Mouse (Mus musculus): ENCODE measurements around the gene Sdc1. TPM values are rescaled to one million over a fixed set of nuclear protein-coding genes. Genes with fewer than 3 reads are reported as not detected.

Gene Sdc1
- total RNA-seq, 2 experiments from 2014 or later: 16.9 to 20.6 TPM

- intact Hi-C loops (cut with DNase I): no loop called here
Observed at GRCm38 (mm10) chr12:8817467-8818232, 46.5 kb downstream of the Sdc1 start.

GRCm38 (mm10) chr12:8818233-8818672 is 47.1 kb downstream of the Sdc1 start:
- no peak for DNase-seq
- intact Hi-C loops (cut with DNase I): no loop called here

More at GRCm38 (mm10) chr12:8817467-8818232, 46.5 kb downstream of the Sdc1 start:
- peak; percentile 68 for DNase-seq

- intact Hi-C loops (cut with DNase I): no loop called here
- DNase-seq: no peak
Observed at GRCm38 (mm10) chr12:8824995-8825703, 54.0 kb downstream of the Sdc1 start.

DNA sequence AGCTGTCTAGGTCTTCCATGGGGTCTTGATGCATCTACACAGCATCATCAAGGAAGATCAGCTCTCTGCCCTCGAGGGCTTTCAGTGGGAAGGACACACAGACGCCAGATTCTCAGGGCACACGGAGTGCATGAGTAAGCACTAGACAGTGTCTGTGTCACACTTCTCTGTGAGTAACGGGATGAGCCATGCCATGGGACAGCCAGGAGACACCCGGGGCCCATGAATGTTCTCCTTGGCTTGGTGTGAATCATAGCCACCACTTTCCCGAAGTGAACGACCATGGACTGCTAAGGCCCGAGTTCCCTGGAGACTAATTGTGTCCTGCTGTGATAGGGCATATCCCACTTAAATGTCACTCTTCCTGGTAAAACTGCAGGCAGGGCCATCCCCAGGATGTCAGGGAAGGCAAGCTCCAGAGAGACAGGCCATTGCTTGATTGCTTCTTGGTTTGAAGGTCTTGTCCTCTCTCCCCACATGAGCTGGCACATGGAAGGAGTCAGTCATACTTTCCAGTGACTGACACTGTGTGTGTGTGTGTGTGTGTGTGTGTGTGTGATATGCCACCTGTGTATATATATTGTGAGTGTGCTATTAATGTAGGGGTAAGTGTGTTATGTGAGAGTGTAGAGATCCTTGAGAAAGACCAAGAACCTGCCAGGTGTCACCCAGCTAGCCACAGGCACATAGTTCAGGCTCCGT is 56.0 kb downstream of the Sdc1 start:
- no peak for DNase-seq
- intact Hi-C loops (cut with DNase I): no loop called here

GRCm38 (mm10) chr12:8829032-8829660 is 58.0 kb downstream of the Sdc1 start:
- intact Hi-C loops (cut with DNase I): no loop called here
- no peak for DNase-seq

- intact Hi-C loops (cut with DNase I): no loop called here
- DNase-seq: no peak
Observed at GRCm38 (mm10) chr12:8829661-8830040, 58.5 kb downstream of the Sdc1 start.

- intact Hi-C loops (cut with DNase I): no loop called here
- DNase-seq: peak; percentile 33
Observed at GRCm38 (mm10) chr12:8830967-8831635, 60.0 kb downstream of the Sdc1 start.

DNA sequence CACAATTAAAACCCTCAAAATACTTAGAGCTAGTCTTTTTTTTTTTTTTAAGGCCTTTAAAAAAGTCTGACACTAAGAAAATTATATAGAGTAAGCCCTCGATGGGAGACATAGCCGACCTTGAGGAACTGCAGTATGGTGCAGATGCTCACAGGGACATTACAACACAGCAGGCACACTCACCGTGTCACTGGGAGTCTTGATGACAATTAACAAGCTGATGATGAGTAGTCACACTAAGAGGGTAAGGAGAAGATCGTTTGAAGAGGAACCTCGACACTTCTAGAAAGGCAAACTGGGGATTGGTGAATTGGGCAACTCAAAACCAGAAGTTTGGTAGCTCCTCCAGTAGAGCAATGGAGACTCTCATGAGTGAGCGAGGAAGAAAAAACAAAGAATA is 60.6 kb downstream of the Sdc1 start:
- intact Hi-C loops (cut with DNase I): no loop called here
- no peak for DNase-seq

- intact Hi-C loops (cut with DNase I): no loop called here
Observed at GRCm38 (mm10) chr12:8840782-8841325, 69.7 kb downstream of the Sdc1 start.

DNA sequence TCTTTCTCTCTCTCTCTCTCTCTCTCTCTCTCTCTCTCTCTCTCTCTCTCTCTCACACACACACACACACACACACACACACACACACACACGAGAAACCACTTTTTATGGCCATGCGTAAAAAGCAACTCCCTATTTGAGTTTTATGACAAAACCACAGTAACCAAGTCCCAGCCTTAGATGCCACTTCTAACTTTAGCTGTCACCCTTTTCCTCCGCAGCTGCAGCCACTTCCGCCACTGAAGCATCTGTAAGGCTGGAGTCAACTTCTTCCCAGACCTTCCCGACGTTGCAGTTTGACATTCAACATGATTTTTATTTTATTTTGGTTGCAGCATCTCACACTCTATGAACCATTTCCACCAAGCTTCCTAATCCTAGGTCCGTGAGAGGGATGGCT is 71.6 kb downstream of the Sdc1 start:
- intact Hi-C loops (cut with DNase I): no loop called here
- DNase-seq: no peak

More at GRCm38 (mm10) chr12:8840782-8841325, 69.7 kb downstream of the Sdc1 start:
- DNase-seq: no peak

Other genes starting within 250 kb of the Sdc1 start
- gene Slc7a15, start 172.3 kb upstream of the Sdc1 start, total RNA-seq (2021): not detected
- 100 to 1,000 TPM; 183 to 192 TPM for gene Pum2, start 97.2 kb upstream of the Sdc1 start, total RNA-seq (2021)
- gene Laptm4a, start 150.3 kb downstream of the Sdc1 start, total RNA-seq (2021): 100 to 1,000 TPM; 186 to 191 TPM
- gene Matn3, start 176.6 kb downstream of the Sdc1 start, total RNA-seq (2021): under 1 TPM; 0.14 to 0.20 TPM
- 10 to 100 TPM; 35.1 to 39.3 TPM for gene Wdr35, start 202.6 kb downstream of the Sdc1 start, total RNA-seq (2021)